Mouse (Mus musculus) ES-CJ7 (cell line): ENCODE measurements at regions not wholly inside any gene's neighbourhood (a gene's known extent, or its start where the extent isn't known, plus 50 kb on each side); places are given as distances from the start of the nearest gene placed in this dataset.
A peak's percentile ranks its signal among the peaks of the same experiment; 100 is the strongest.
"Not testable (repeated sequence)": the region's sequence is repeated elsewhere in the genome, so short reads cannot be mapped to it uniquely, and the experiment has no call there.

Experiments
- DNase-seq: peaks from one replicate; pipeline ENCODE4 v3.0.0; 2011; ENCODE audit warnings: low read depth, low spot score

DNA sequence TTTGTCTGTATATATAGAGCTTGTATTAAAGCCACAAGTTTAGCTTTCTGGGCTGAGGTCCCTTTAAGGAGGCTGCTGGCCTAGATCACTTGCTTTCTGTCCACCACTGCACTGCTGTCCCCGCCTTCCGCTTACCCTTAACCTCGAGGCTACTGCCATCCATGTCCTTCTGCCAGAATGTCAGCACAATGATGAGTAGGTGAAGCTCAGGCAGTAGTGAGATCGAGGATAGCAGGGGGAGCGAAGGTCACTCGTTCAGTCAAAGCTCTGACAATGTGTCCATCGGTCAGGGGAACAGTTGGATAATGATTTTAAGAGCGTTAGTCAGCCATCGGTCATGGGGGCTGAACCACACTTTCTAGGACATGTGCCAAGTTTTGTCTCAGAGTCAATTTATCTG, 89.6 kb downstream of the Gm3604 start:
- DNase-seq, result not testable (repeated sequence)

DNA sequence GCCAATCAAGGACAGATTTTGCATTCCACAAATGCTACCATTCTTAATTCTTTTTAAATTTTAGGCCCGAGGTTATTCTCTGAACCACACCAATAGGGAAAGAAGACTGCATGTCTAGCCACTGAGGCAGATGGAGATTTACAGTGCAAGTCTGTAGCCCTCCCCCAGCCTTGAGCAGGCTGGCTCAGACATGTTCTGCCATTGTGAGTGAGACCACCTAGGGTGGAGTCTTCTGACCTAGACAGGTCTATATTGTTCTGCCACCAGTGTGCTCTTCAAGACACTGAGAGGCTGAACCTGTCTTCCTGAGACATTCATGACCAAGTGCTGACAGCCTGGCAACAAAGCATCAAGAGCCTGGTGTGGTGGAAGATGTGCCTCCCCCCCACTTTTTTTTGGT, 96.1 kb downstream of the Gm3604 start:
- DNase-seq, result peak; percentile 56
